Mouse (Mus musculus) CH12.LX (cell line): ENCODE results near the gene Cep295. TPM values are rescaled to one million over a fixed set of nuclear protein-coding genes. Genes with fewer than 3 reads are reported as not detected.
A peak's percentile ranks its signal among the peaks of the same experiment; 100 is the strongest.
"Not testable (repeated sequence)": the region's sequence is repeated elsewhere in the genome, so short reads cannot be mapped to it uniquely, and the experiment has no call there.

Experiments used
- DNase-seq: peaks from one replicate; pipeline ENCODE4 v3.0.0-alpha.2; 2013; ENCODE audit errors: extremely low read depth
- H3K27ac ChIP-seq: 2 replicates; pipeline ENCODE4 v1.5.1; 2012; ENCODE audit warnings: low read depth, mild to moderate bottlenecking, control low read depth, moderate library complexity; ENCODE audit not compliant: insufficient read depth
- H3K27me3 ChIP-seq: replicated peaks from 2 replicates; pipeline ENCODE3; 2012; ENCODE audit warnings: inconsistent platforms
- H3K36me3 ChIP-seq, 2 experiments: replicated peaks in 1 of 2; 2 replicates each; pipeline versions ENCODE3 to v1.6.1; 2012; ENCODE audit warnings: inconsistent platforms in 1 of 2, low read length in 1 of 2, mild to moderate bottlenecking in 1 of 2, mixed read lengths in 1 of 2, moderate library complexity in 1 of 2; ENCODE audit not compliant: control insufficient read depth in 1 of 2, insufficient read depth in 1 of 2
- H3K4me1 ChIP-seq, 2 experiments: 2 replicates each; pipeline ENCODE4 v1.6.1; 2012; ENCODE audit warnings: inconsistent platforms in 1 of 2, moderate library complexity in 1 of 2; ENCODE audit not compliant: insufficient read depth in 2 of 2, control insufficient read depth in 1 of 2
- H3K4me2 ChIP-seq: 2 replicates; pipeline ENCODE4 v1.6.1; 2012; ENCODE audit warnings: low read depth, mild to moderate bottlenecking, control low read depth; ENCODE audit not compliant: poor library complexity, insufficient read depth, severe bottlenecking
- H3K4me3 ChIP-seq, 3 experiments: fragments of 150-350 bp in 1 of 3; sonication (generic) in 1 of 3; replicated peaks in 1 of 3; 2 replicates each; pipeline versions ENCODE3 to v1.5.1; 2011 to 2012; ENCODE audit warnings: low read depth in 2 of 3, low read length in 2 of 3, mild to moderate bottlenecking in 2 of 3, moderate library complexity in 2 of 3, control low read depth in 1 of 3, improper control_type of control experiment in 1 of 3, inconsistent platforms in 1 of 3, mixed read lengths in 1 of 3; ENCODE audit not compliant: poor library complexity in 1 of 3
- H3K79me2 ChIP-seq: replicated peaks from 2 replicates; pipeline ENCODE4 v1.6.1; 2012; ENCODE audit warnings: mild to moderate bottlenecking, moderate library complexity; ENCODE audit not compliant: control insufficient read depth, poor library complexity, insufficient read depth, severe bottlenecking; ENCODE audit errors: extremely low read depth
- H3K9ac ChIP-seq: 2 replicates; pipeline ENCODE4 v1.6.1; 2012; ENCODE audit warnings: low read depth, mild to moderate bottlenecking, control low read depth, moderate library complexity; ENCODE audit not compliant: insufficient read depth
- H3K9me3 ChIP-seq: replicated peaks from 2 replicates; pipeline ENCODE3; 2012; ENCODE audit warnings: low read length, inconsistent platforms, mixed read lengths
- CHD2 ChIP-seq: IDR thresholded peaks from 2 replicates; pipeline ENCODE4 v1.6.1; 2011; ENCODE audit warnings: low read length, improper control_type of control experiment
- CTCF ChIP-seq, 2 experiments: IDR thresholded peaks in 1 of 2; conservative IDR thresholded peaks in 1 of 2; 2 replicates each; pipeline ENCODE4 v1.5.1; 2011 to 2012; ENCODE audit warnings: low read depth in 2 of 2, low read length in 2 of 2, improper control_type of control experiment in 1 of 2, inconsistent platforms in 1 of 2, mild to moderate bottlenecking in 1 of 2, moderate library complexity in 1 of 2
- E2F4 ChIP-seq: IDR thresholded peaks from 2 replicates; pipeline ENCODE4 v1.6.1; 2011; ENCODE audit warnings: low read depth, low read length, improper control_type of control experiment; ENCODE audit not compliant: insufficient replicate concordance
- EP300 ChIP-seq: IDR thresholded peaks from 2 replicates; pipeline ENCODE4 v1.6.1; 2011; ENCODE audit warnings: low read length, improper control_type of control experiment
- IRF4 ChIP-seq: IDR thresholded peaks from 2 replicates; pipeline ENCODE4 v1.6.1; 2014; ENCODE audit warnings: low read depth, mild to moderate bottlenecking, inconsistent platforms, low read length, improper control_type of control experiment
- JUN ChIP-seq: IDR thresholded peaks from 2 replicates; pipeline ENCODE4 v1.6.1; 2011; ENCODE audit warnings: low read depth, mild to moderate bottlenecking, low read length, improper control_type of control experiment, moderate library complexity; ENCODE audit not compliant: insufficient read depth
- MXI1 ChIP-seq: IDR thresholded peaks from 2 replicates; pipeline ENCODE4 v1.6.1; 2011; ENCODE audit warnings: mild to moderate bottlenecking, low read depth, low read length, improper control_type of control experiment
- MYC ChIP-seq: IDR thresholded peaks from 2 replicates; pipeline ENCODE4 v1.6.1; 2011; ENCODE audit warnings: low read depth, mild to moderate bottlenecking, improper control_type of control experiment, low read length
- NELFE ChIP-seq: IDR thresholded peaks from 2 replicates; pipeline ENCODE4 v1.6.1; 2011; ENCODE audit warnings: low read depth, low read length, improper control_type of control experiment
- POLR2A ChIP-seq: IDR thresholded peaks from 2 replicates; pipeline ENCODE4 v1.6.1; 2011; ENCODE audit warnings: low read depth, mild to moderate bottlenecking, improper control_type of control experiment, low read length
- POLR2AphosphoS2 ChIP-seq: IDR thresholded peaks from 2 replicates; pipeline ENCODE4 v1.6.1; 2011; ENCODE audit warnings: low read depth, low read length, improper control_type of control experiment
- SIN3A ChIP-seq: IDR thresholded peaks from 2 replicates; pipeline ENCODE4 v1.6.1; 2012; ENCODE audit warnings: low read length, improper control_type of control experiment, inconsistent platforms
- TBP ChIP-seq: conservative IDR thresholded peaks from 2 replicates; pipeline ENCODE4 v1.6.1; 2011; ENCODE audit warnings: low read depth, low read length, improper control_type of control experiment
- USF1 ChIP-seq: IDR thresholded peaks from 2 replicates; pipeline ENCODE4 v1.6.1; 2014; ENCODE audit warnings: low read depth, mild to moderate bottlenecking, inconsistent platforms, low read length, improper control_type of control experiment
- USF2 ChIP-seq: conservative IDR thresholded peaks from 2 replicates; pipeline ENCODE4 v1.6.1; 2011; ENCODE audit warnings: low read depth, low read length, improper control_type of control experiment
- ZMIZ1 ChIP-seq: IDR thresholded peaks from 2 replicates; pipeline ENCODE4 v1.6.1; 2012; ENCODE audit warnings: low read depth, mild to moderate bottlenecking, inconsistent platforms, low read length, improper control_type of control experiment
- ZNF384 ChIP-seq: IDR thresholded peaks from 2 replicates; pipeline ENCODE4 v1.6.1; 2012; ENCODE audit warnings: low read depth, low read length, improper control_type of control experiment, inconsistent platforms
- dilution Hi-C: fragments of 300-500 bp; cut with MboI; formaldehyde crosslinking; loops from 2 replicates; pipeline ENCODE4 v1.14.3; 2020; ENCODE audit warnings: low sequenced_read_pairs; ENCODE audit not compliant: extremely low pct_unique_long_range_greater_than_20kb, extremely low pct_ligation_motif_present
- in situ Hi-C: fragments of 300-500 bp; cut with MboI; formaldehyde crosslinking; loops from 3 replicates; pipeline ENCODE4 v1.14.3; 2019; ENCODE audit warnings: low sequenced_read_pairs, low pct_ligation_motif_present, low pct_unique_long_range_greater_than_20kb, mixed read lengths
- polyA plus RNA-seq: library from polyadenylated mRNA; unstranded; fragments of >175 nt; gene quantifications from 2 replicates; pipeline ENCODE4 v1.2.1, GENCODE M21; 2012; ENCODE audit warnings: low read depth; ENCODE audit not compliant: insufficient read length
- total RNA-seq, 2 experiments: library from RNA; depleted of rRNA; stranded (reverse); fragments of 300-350 nt in 1 of 2; fragments of >200 nt in 1 of 2; gene quantifications; 2 replicates each; pipeline ENCODE4 v1.2.3; 2012 to 2014

Gene Cep295
- total and polyA plus RNA-seq, 3 experiments: 20.4 to 29.9 (median 27.2) TPM

- H3K4me1 ChIP-seq: peaks cover 0 to 2% of the 10 kb centered on the region in 2 experiments; a peak in 1 of 4 replicates
- H3K27ac ChIP-seq: no peak overlapping the region
- dilution Hi-C loops (no loop called here), in situ Hi-C loops (no loop called here)
- no peaks in the 10 kb centered on the region for H3K9me3 ChIP-seq
- H3K27me3 ChIP-seq: no peaks in the 10 kb centered on the region
- peaks cover 7% of the 10 kb centered on the region for H3K79me2 ChIP-seq
- TF ChIP-seq NELFE: no peak
- TF ChIP-seq CHD2: peak; percentile 54; the same call in 1 of the 2 replicates
- TF ChIP-seq SIN3A: no peak
- no peak for TF ChIP-seq IRF4
- no peak for TF ChIP-seq E2F4
- peak; percentile 73 for TF ChIP-seq ZMIZ1
- TF ChIP-seq MXI1: no peak
- no peak for TF ChIP-seq EP300
- no peak for TF ChIP-seq ZNF384
- TF ChIP-seq USF2: no peak
- TF ChIP-seq POLR2AphosphoS2: peak; percentile 14
- TF ChIP-seq USF1: no peak
- TF ChIP-seq TBP: no peak
- TF ChIP-seq JUN: no peak
- 0 out of 2 replicates have a peak, but pooled peaks have one; percentile 7 for TF ChIP-seq MYC
- H3K36me3 ChIP-seq: peaks cover 54 to 74% of the 10 kb centered on the region in 2 experiments
- DNase-seq: no peak
- no peak overlapping the region for H3K4me2 ChIP-seq
- no peak overlapping the region for H3K9ac ChIP-seq
- H3K4me3 ChIP-seq: no peak overlapping the region
Observed at GRCm38 (mm10) chr9:15318170-15318742, 39.3 kb downstream of the Cep295 start.

- Histone ChIP-seq H3K36me3 (peaks cover 53 to 74% of the 10 kb centered on the region in 2 experiments), H3K79me2 (peaks cover 11% of the 10 kb centered on the region), H3K27ac (no peak overlapping the region), H3K27me3 (no peaks in the 10 kb centered on the region), H3K4me2 (no peak overlapping the region), H3K4me3 (no peak overlapping the region), H3K9me3 (no peaks in the 10 kb centered on the region), H3K4me1 (peaks cover 0 to 7% of the 10 kb centered on the region in 2 experiments; a peak in 1 of 4 replicates), H3K9ac (no peak overlapping the region)
- in situ Hi-C loops: no loop called here
- dilution Hi-C loops: no loop called here
- DNase-seq: no peak
- TF ChIP-seq CTCF (conservative IDR thresholded peaks at IDR 0.05 in 1 of 2, IDR thresholded peaks at IDR 0.05 in 1 of 2; ENCODE audit: low read depth in 2 of 2, low read length in 2 of 2) (no peak), ZMIZ1 (peak; percentile 40; the same call in 1 of the 2 replicates), CHD2 (peak; percentile 8; the same call in 1 of the 2 replicates), POLR2AphosphoS2 (peak; percentile 90), NELFE (0 out of 2 replicates have a peak, but pooled peaks have one; percentile 12), POLR2A (peak; percentile 57), USF1 (no peak)
Observed at GRCm38 (mm10) chr9:15317223-15318169, 40.1 kb downstream of the Cep295 start.

GRCm38 (mm10) chr9:15316296-15316695, 41.3 kb downstream of the Cep295 start:
- H3K27me3 ChIP-seq, H3K27ac ChIP-seq, DNase-seq, H3K9me3 ChIP-seq, in situ Hi-C loops, dilution Hi-C loops, H3K4me2 ChIP-seq, H3K9ac ChIP-seq, H3K4me3 ChIP-seq: not testable (repeated sequence)
- peaks cover 0 to 18% of the 10 kb centered on the region in 2 experiments; a peak in 1 of 4 replicates for H3K4me1 ChIP-seq
- peaks cover 19% of the 10 kb centered on the region for H3K79me2 ChIP-seq
- H3K36me3 ChIP-seq: peaks cover 52 to 74% of the 10 kb centered on the region in 2 experiments
